Mouse (Mus musculus) G1E (cell line): ENCODE measurements around the gene Tmed4. TPM values are rescaled to one million over a fixed set of nuclear protein-coding genes. Genes with fewer than 3 reads are reported as not detected.

Experiments used
- ATAC-seq: 2 replicates; pipeline ENCODE4 v1.8.0; 2016; ENCODE audit warnings: mild to moderate bottlenecking; ENCODE audit not compliant: insufficient number of reproducible peaks, poor library complexity, low FRiP score, severe bottlenecking; ENCODE audit errors: extremely low read depth
- DNase-seq: peaks from one replicate; pipeline ENCODE4 v3.0.0; 2012; ENCODE audit warnings: low spot score
- H3K27me3 ChIP-seq: 2 replicates; pipeline ENCODE4 v1.6.1; 2012; ENCODE audit warnings: mild to moderate bottlenecking, low read length, inconsistent platforms; ENCODE audit not compliant: insufficient read depth
- H3K36me3 ChIP-seq: replicated peaks from 2 replicates; pipeline ENCODE3; 2012; ENCODE audit warnings: mild to moderate bottlenecking, inconsistent platforms
- H3K4me1 ChIP-seq: 2 replicates; pipeline ENCODE4 v1.6.1; 2012; ENCODE audit warnings: low read depth, low read length, inconsistent platforms, mixed read lengths; ENCODE audit not compliant: insufficient read depth
- H3K4me3 ChIP-seq: 2 replicates; pipeline ENCODE4 v1.5.1; 2012; ENCODE audit warnings: low read depth, mild to moderate bottlenecking, inconsistent platforms, low read length, moderate library complexity, mixed read lengths
- H3K9me3 ChIP-seq: replicated peaks from 2 replicates; pipeline ENCODE4 v1.6.1; 2012; ENCODE audit warnings: inconsistent platforms
- CTCF ChIP-seq: IDR thresholded peaks from 2 replicates; pipeline ENCODE4 v1.5.1; 2012; ENCODE audit warnings: low read depth, low read length, inconsistent platforms, mixed read lengths
- GATA1 ChIP-seq: IDR thresholded peaks from 2 replicates; pipeline ENCODE4 v1.6.1; 2012; ENCODE audit warnings: borderline replicate concordance, low read length, inconsistent platforms, mixed read lengths
- GATA2 ChIP-seq: IDR thresholded peaks from 2 replicates; pipeline ENCODE4 v1.6.1; 2012; ENCODE audit warnings: low read depth, low read length, inconsistent platforms, borderline replicate concordance
- POLR2AphosphoS5 ChIP-seq: IDR thresholded peaks from 2 replicates; pipeline ENCODE4 v1.6.1; 2012; ENCODE audit warnings: low read depth, low read length, inconsistent platforms; ENCODE audit not compliant: insufficient replicate concordance
- TAL1 ChIP-seq: conservative IDR thresholded peaks from 2 replicates; pipeline ENCODE4 v1.6.1; 2012; ENCODE audit warnings: low read depth, low read length, inconsistent platforms, mixed read lengths
- polyA plus RNA-seq: library from polyadenylated mRNA; stranded (reverse); fragments of >175 nt; gene quantifications from 2 replicates; pipeline ENCODE4 v1.2.3, GENCODE M21; 2012
- total RNA-seq, 2 experiments: library from RNA; stranded (forward) in 1 of 2; stranded (reverse) in 1 of 2; fragments of 200-1000 nt in 1 of 2; fragments of >200 nt in 1 of 2; fragmentation: Nextera tagmentation in 1 of 2; gene quantifications; 2 replicates each; pipeline ENCODE4 v1.2.3; 2014 to 2017

The Tmed4 gene
- 39.7 and 45.1 TPM in 2 replicates for total RNA-seq (2014; fragmentation: Nextera tagmentation)
- 34.7 and 36.1 TPM in 2 replicates for total RNA-seq (2017)
- 33.2 and 38.1 TPM in 2 replicates for polyA plus RNA-seq

GRCm38 (mm10) chr11:6274387-6275093, at the start of gene Tmed4:
Gene Tmed4 (minus strand): TSS chr11:6274870.
- DNase-seq (peak; percentile 94), ATAC-seq (peak; percentile 86)
- H3K36me3 ChIP-seq, result peaks cover 37% of the 10 kb centered on the region
- TF ChIP-seq CTCF (peak; percentile 47), TAL1 (no peak), GATA1 (no peak), GATA2 (no peak)
- H3K9me3 ChIP-seq, result no peaks in the 10 kb centered on the region
- no peaks in the 10 kb centered on the region for H3K27me3 ChIP-seq
- H3K4me1 ChIP-seq, result peaks cover 18% of the 10 kb centered on the region
- H3K4me3 ChIP-seq, result peak within 1 kb of the TSS; percentile 97

DNA sequence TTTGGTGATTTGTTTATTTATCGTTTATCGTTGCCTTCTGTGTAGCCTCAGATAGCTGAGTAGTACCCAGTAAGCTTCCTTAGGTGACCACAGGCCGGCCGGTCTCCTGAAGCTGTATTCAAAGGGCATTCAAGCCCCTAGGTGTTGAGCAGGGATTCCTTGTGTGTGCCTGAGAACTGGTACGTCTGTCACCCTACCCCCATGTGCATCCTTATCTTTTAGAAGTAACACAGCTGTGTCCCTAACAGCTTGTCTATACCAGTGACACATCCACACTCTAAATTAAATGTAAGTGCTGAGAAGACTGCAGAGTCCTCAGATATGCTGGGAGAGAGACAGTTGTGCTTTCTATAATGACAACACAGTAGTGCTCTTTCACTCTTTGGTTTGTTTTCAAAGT, 48.7 kb upstream of the Tmed4 start:
- H3K4me1 ChIP-seq, result no peaks in the 10 kb centered on the region; the same call in 1 of the 2 replicates
- no peaks in the 10 kb centered on the region for H3K27me3 ChIP-seq
- ATAC-seq (no peak), DNase-seq (no peak)
- H3K4me3 ChIP-seq, result no peak overlapping the region
- peaks cover 76% of the 10 kb centered on the region for H3K36me3 ChIP-seq
- TF ChIP-seq TAL1 (no peak), GATA2 (no peak), POLR2AphosphoS5 (no peak), GATA1 (no peak), CTCF (no peak)
- H3K9me3 ChIP-seq, result no peaks in the 10 kb centered on the region

DNA sequence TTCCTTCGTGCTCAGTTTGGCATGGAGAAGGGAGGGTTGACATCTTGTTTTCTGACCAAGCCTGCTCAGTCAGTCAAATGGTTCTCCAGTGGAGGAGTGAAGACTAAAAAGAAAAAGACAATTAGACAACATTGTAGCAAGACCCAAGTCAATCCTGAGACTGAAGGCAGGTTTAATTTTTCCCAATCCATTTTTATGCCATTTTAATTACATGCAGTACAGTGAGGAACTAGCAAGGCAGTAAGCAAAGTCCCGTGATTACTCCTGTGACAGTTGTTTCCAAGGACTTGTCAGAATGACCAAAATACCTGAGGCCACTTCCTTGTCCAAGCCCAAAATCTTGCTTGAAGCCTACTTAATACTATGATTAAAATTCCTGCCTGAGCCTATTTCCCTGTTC, 47.4 kb upstream of the Tmed4 start:
- H3K4me3 ChIP-seq, result no peak overlapping the region
- no peak for DNase-seq
- no peaks in the 10 kb centered on the region; the same call in 1 of the 2 replicates for H3K4me1 ChIP-seq
- peaks cover 86% of the 10 kb centered on the region for H3K36me3 ChIP-seq
- TF ChIP-seq GATA2, result no peak
- TF ChIP-seq TAL1, result no peak
- no peak for TF ChIP-seq GATA1
- TF ChIP-seq POLR2AphosphoS5, result no peak
- no peaks in the 10 kb centered on the region for H3K27me3 ChIP-seq
- ATAC-seq, result no peak
- H3K9me3 ChIP-seq, result no peaks in the 10 kb centered on the region

GRCm38 (mm10) chr11:6319374-6319773, 44.7 kb upstream of the Tmed4 start:
- no peaks in the 10 kb centered on the region; the same call in 1 of the 2 replicates for H3K4me1 ChIP-seq
- H3K36me3 ChIP-seq, result peaks cover 95% of the 10 kb centered on the region
- no peak for ATAC-seq
- H3K27me3 ChIP-seq, result no peaks in the 10 kb centered on the region
- no peak overlapping the region for H3K4me3 ChIP-seq
- H3K9me3 ChIP-seq, result no peaks in the 10 kb centered on the region
- DNase-seq, result no peak
- no peak for TF ChIP-seq CTCF
- no peak for TF ChIP-seq GATA1
- no peak for TF ChIP-seq TAL1
- no peak for TF ChIP-seq GATA2
- TF ChIP-seq POLR2AphosphoS5, result no peak

DNA sequence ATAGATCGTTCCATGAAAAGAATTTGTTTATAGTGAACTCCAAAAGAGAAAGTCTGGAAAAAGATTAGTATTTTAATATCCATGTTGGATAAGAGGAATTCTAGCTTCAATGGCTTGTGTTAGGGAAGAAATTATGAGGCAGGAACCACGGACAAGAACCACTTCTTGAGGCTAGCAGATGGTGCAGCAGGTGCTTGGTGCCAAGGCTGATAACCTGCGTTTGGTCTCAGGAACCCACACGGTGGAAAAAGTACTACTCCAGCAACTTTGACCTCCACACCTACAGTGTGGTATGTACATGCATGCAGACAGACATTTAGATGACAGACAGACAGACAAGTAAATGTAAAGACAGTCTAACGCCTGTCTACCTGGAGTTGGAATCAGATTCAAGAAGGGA, 43.9 kb upstream of the Tmed4 start:
- DNase-seq (no peak), ATAC-seq (no peak)
- Histone ChIP-seq H3K9me3 (no peaks in the 10 kb centered on the region), H3K4me1 (no peaks in the 10 kb centered on the region; the same call in 1 of the 2 replicates), H3K4me3 (no peak overlapping the region), H3K27me3 (no peaks in the 10 kb centered on the region), H3K36me3 (peaks cover 95% of the 10 kb centered on the region)
- no peak for TF ChIP-seq TAL1
- TF ChIP-seq POLR2AphosphoS5, result no peak
- no peak for TF ChIP-seq CTCF
- TF ChIP-seq GATA1, result no peak
- TF ChIP-seq GATA2, result no peak

DNA sequence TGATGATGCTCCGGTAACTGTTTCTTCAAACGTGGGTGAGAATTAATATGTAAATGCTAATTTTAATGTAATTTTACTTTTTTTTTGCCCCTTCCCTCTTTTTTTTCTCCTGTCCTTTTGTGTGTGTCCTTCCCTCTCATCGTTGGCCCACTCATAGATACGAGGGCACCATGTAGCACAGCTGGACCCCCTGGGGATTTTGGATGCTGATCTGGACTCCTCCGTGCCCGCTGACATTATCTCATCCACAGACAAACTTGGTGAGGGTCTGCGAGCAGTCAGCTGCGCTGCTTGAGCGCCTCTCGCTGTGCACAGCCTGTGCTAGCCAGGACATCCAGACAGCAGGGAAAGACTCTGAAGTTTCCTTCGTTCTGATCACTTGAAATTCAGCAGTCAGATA, 42.2 kb upstream of the Tmed4 start:
- Histone ChIP-seq H3K9me3 (no peaks in the 10 kb centered on the region), H3K27me3 (no peaks in the 10 kb centered on the region), H3K4me1 (no peaks in the 10 kb centered on the region; the same call in 1 of the 2 replicates), H3K36me3 (peaks cover 95% of the 10 kb centered on the region), H3K4me3 (no peak overlapping the region)
- ATAC-seq (no peak), DNase-seq (no peak)
- TF ChIP-seq CTCF, result no peak
- TF ChIP-seq TAL1, result no peak
- TF ChIP-seq POLR2AphosphoS5, result no peak
- no peak for TF ChIP-seq GATA1
- TF ChIP-seq GATA2, result no peak
